Mouse (Mus musculus): ENCODE measurements at regions not wholly inside any gene's neighbourhood (a gene's known extent, or its start where the extent isn't known, plus 50 kb on each side); places are given as distances from the start of the nearest gene placed in this dataset.

GRCm38 (mm10) chr10:100882584-100882983 lies 292.3 kb downstream of the 1700017N19Rik start:
- no peak for DNase-seq (ENCODE audit: low read depth)

- DNase-seq (ENCODE audit: low read depth): no peak
These were observed 332.7 kb downstream of the 1700017N19Rik start for GRCm38 (mm10) chr10:100922976-100923375.

GRCm38 (mm10) chr10:100927086-100927485 lies 336.8 kb downstream of the 1700017N19Rik start:
- no peak for DNase-seq (ENCODE audit: low read depth)

- no peak for DNase-seq (ENCODE audit: low read depth)
These were observed 341.5 kb downstream of the 1700017N19Rik start for GRCm38 (mm10) chr10:100931739-100932138.

GRCm38 (mm10) chr10:100958371-100958770 lies 368.1 kb downstream of the 1700017N19Rik start:
- DNase-seq (ENCODE audit: low read depth): peak; percentile 1

GRCm38 (mm10) chr10:101003469-101003868 lies 413.2 kb downstream of the 1700017N19Rik start:
- no peak for DNase-seq (ENCODE audit: low read depth)

GRCm38 (mm10) chr10:101004687-101005086 lies 414.4 kb downstream of the 1700017N19Rik start:
- DNase-seq (ENCODE audit: low read depth): no peak

- DNase-seq (ENCODE audit: low read depth): no peak
These were observed 425.1 kb downstream of the 1700017N19Rik start for GRCm38 (mm10) chr10:101015416-101015815.

- no peak for DNase-seq (ENCODE audit: low read depth)
These were observed 448.3 kb downstream of the 1700017N19Rik start for GRCm38 (mm10) chr10:101038630-101039029.

GRCm38 (mm10) chr10:101039034-101039433 lies 448.8 kb downstream of the 1700017N19Rik start:
- no peak for DNase-seq (ENCODE audit: low read depth)

Data from 416B (cell line).